Mouse (Mus musculus) megakaryocyte, embryonic 14.5 days (primary cell): Measurements from ENCODE around the gene Polr2i. TPM values are rescaled to one million over a fixed set of nuclear protein-coding genes. Genes with fewer than 3 reads are reported as not detected.

Experiments
- H3K27me3 ChIP-seq: replicated peaks from 2 replicates; pipeline ENCODE3; 2012; ENCODE audit warnings: inconsistent platforms
- H3K36me3 ChIP-seq: replicated peaks from 2 replicates; pipeline ENCODE3; 2012; ENCODE audit warnings: low read length, inconsistent platforms, mixed read lengths
- H3K4me1 ChIP-seq: 2 replicates; pipeline ENCODE4 v1.6.1; 2012; ENCODE audit warnings: inconsistent platforms
- H3K4me3 ChIP-seq: replicated peaks from 2 replicates; pipeline ENCODE3; 2012; ENCODE audit warnings: moderate library complexity, mild to moderate bottlenecking, inconsistent platforms
- H3K9me3 ChIP-seq: 2 replicates; pipeline ENCODE4 v1.6.1; 2012; ENCODE audit warnings: inconsistent platforms
- FLI1 ChIP-seq: IDR thresholded peaks from 2 replicates; pipeline ENCODE4 v1.6.1; 2012; ENCODE audit warnings: low read length, inconsistent platforms, mixed read lengths
- GATA1 ChIP-seq: IDR thresholded peaks from 3 replicates; pipeline ENCODE4 v1.6.1; 2012; ENCODE audit warnings: mixed read lengths, low read length, inconsistent platforms, borderline replicate concordance
- polyA plus RNA-seq: library from polyadenylated mRNA; stranded (reverse); fragments of >175 nt; gene quantifications from 2 replicates; pipeline ENCODE4 v1.2.3, GENCODE M21; 2012; ENCODE audit warnings: low replicate concordance; ENCODE audit not compliant: insufficient read depth

Gene Polr2i
- polyA plus RNA-seq, 1 experiment: 67.3 TPM

- Histone ChIP-seq H3K36me3 (peaks cover 8% of the 10 kb centered on the region), H3K27me3 (no peaks in the 10 kb centered on the region), H3K4me1 (peaks cover 27% of the 10 kb centered on the region), H3K4me3 (no peak overlapping the region), H3K9me3 (no peaks in the 10 kb centered on the region)
- TF ChIP-seq FLI1 (no peak), GATA1 (no peak)
Observed at GRCm38 (mm10) chr7:30281522-30281921, 49.8 kb downstream of the Polr2i start.

GRCm38 (mm10) chr7:30282740-30283139 is 51.0 kb downstream of the Polr2i start:
- Histone ChIP-seq H3K4me3 (no peak overlapping the region), H3K27me3 (peaks cover 3% of the 10 kb centered on the region), H3K36me3 (no peaks in the 10 kb centered on the region), H3K4me1 (peaks cover 27% of the 10 kb centered on the region), H3K9me3 (no peaks in the 10 kb centered on the region)
- TF ChIP-seq GATA1 (no peak), FLI1 (no peak)

Other genes with a start within 250 kb of the Polr2i start
- gene Zfp568, start 248.0 kb upstream of the Polr2i start, polyA plus RNA-seq: 0.43 and 0.93 TPM in 2 replicates
- gene Zfp14, start 180.6 kb upstream of the Polr2i start, polyA plus RNA-seq: not detected in 2 replicates
- 0.21 TPM in 1 of 2 replicates, not detected in the other for gene Zfp82, start 159.0 kb upstream of the Polr2i start, polyA plus RNA-seq
- gene Gm26920, start 141.5 kb upstream of the Polr2i start, polyA plus RNA-seq: not detected in 2 replicates
- 0.37 TPM in 1 of 2 replicates, not detected in the other for gene Zfp566, start 141.4 kb upstream of the Polr2i start, polyA plus RNA-seq
- 0.26 TPM in 1 of 2 replicates, not detected in the other for gene Zfp260, start 137.2 kb upstream of the Polr2i start, polyA plus RNA-seq
- gene Zfp382, start 110.0 kb upstream of the Polr2i start, polyA plus RNA-seq: not detected in 2 replicates
- 2.6 TPM in 1 of 2 replicates, not detected in the other for gene Zfp146, start 62.2 kb upstream of the Polr2i start, polyA plus RNA-seq
- 2.4 TPM in 1 of 2 replicates, not detected in the other for gene Cox7a1, start 47.8 kb upstream of the Polr2i start, polyA plus RNA-seq
- gene Capns1, start 33.1 kb upstream of the Polr2i start, polyA plus RNA-seq: 122 and 208 TPM in 2 replicates
- 21.7 and 73.2 TPM in 2 replicates for gene Tbcb, start 324 bp downstream of the Polr2i start, polyA plus RNA-seq
- not detected in 2 replicates for gene Ovol3, start 3.8 kb downstream of the Polr2i start, polyA plus RNA-seq
- not detected in 2 replicates for gene Thap8, start 48.1 kb downstream of the Polr2i start, polyA plus RNA-seq
- gene Wdr62, start 48.5 kb downstream of the Polr2i start, polyA plus RNA-seq: 35.7 and 93.0 TPM in 2 replicates
- gene Clip3, start 59.8 kb downstream of the Polr2i start, polyA plus RNA-seq: 0.34 TPM in 1 of 2 replicates, not detected in the other
- 78.7 and 108 TPM in 2 replicates for gene Alkbh6, start 76.8 kb downstream of the Polr2i start, polyA plus RNA-seq
- gene Syne4, start 82.9 kb downstream of the Polr2i start, polyA plus RNA-seq: 2.6 TPM in 1 of 2 replicates, not detected in the other
- 0.25 TPM in 1 of 2 replicates, not detected in the other for gene E130208F15Rik, start 89.8 kb downstream of the Polr2i start, polyA plus RNA-seq
- gene Sdhaf1, start 91.9 kb downstream of the Polr2i start, polyA plus RNA-seq: 9.8 and 13.7 TPM in 2 replicates
- gene Lrfn3, start 130.8 kb downstream of the Polr2i start, polyA plus RNA-seq: not detected in 2 replicates
- 20.9 and 273 TPM in 2 replicates for gene Tyrobp, start 181.8 kb downstream of the Polr2i start, polyA plus RNA-seq
- 11.1 and 14.2 TPM in 2 replicates for gene Hcst, start 187.9 kb downstream of the Polr2i start, polyA plus RNA-seq
- 8.3 and 10.0 TPM in 2 replicates for gene Nfkbid, start 189.8 kb downstream of the Polr2i start, polyA plus RNA-seq
- 2.1 and 5.5 TPM in 2 replicates for gene Aplp1, start 213.6 kb downstream of the Polr2i start, polyA plus RNA-seq
- gene Kirrel2, start 225.7 kb downstream of the Polr2i start, polyA plus RNA-seq: not detected in 2 replicates
- not detected in 2 replicates for gene Nphs1, start 226.4 kb downstream of the Polr2i start, polyA plus RNA-seq